Mouse (Mus musculus) spleen, adult 2 months (tissue): ENCODE measurements around the gene Zcchc8. TPM values are rescaled to one million over a fixed set of nuclear protein-coding genes. Genes with fewer than 3 reads are reported as not detected.

Source experiments
- DNase-seq, 2 experiments: peaks; one replicate each; pipeline versions ENCODE4 v3.0.0 to v3.0.0-alpha.2; 2012 to 2021; ENCODE audit warnings: low spot score in 2 of 2, low read depth in 1 of 2
- H3K27ac ChIP-seq: fragments of 200-500 bp; 2 replicates; pipeline ENCODE4 v1.5.1; 2012; ENCODE audit warnings: low read length, inconsistent platforms; ENCODE audit not compliant: insufficient read depth
- H3K27me3 ChIP-seq: fragments of 200-500 bp; 2 replicates; pipeline ENCODE4 v1.6.1; 2012; ENCODE audit warnings: mild to moderate bottlenecking, moderate library complexity, low read length, inconsistent platforms; ENCODE audit not compliant: control insufficient read depth, insufficient read depth
- H3K36me3 ChIP-seq: fragments of 200-500 bp; 2 replicates; pipeline ENCODE4 v1.6.1; 2012; ENCODE audit warnings: mild to moderate bottlenecking, low read length, inconsistent platforms; ENCODE audit not compliant: control insufficient read depth, insufficient read depth
- H3K4me1 ChIP-seq: fragments of 200-500 bp; 2 replicates; pipeline ENCODE4 v1.6.1; 2011; ENCODE audit warnings: inconsistent platforms; ENCODE audit not compliant: control insufficient read depth, insufficient read depth, insufficient read length
- H3K4me3 ChIP-seq: fragments of 200-500 bp; 2 replicates; pipeline ENCODE4 v1.5.1; 2011; ENCODE audit warnings: mild to moderate bottlenecking, inconsistent platforms; ENCODE audit not compliant: insufficient read depth, insufficient read length; ENCODE audit errors: extremely low read depth
- CTCF ChIP-seq: fragments of 200-500 bp; IDR thresholded peaks from 2 replicates; pipeline ENCODE4 v1.5.1; 2011; ENCODE audit warnings: mild to moderate bottlenecking, inconsistent platforms; ENCODE audit not compliant: insufficient read depth, insufficient read length, insufficient replicate concordance; ENCODE audit errors: extremely low read depth
- POLR2A ChIP-seq: fragments of 200-500 bp; IDR thresholded peaks from 2 replicates; pipeline ENCODE4 v1.6.1; 2011; ENCODE audit warnings: low read depth, low read length, inconsistent platforms
- WGBS: fragments of 180-500 bp; shearing (Covaris S2); methylation state at CpG from one replicate; pipeline ENCODE4 v1.1.7; 2018; 5-methylcytosine and 5-hydroxymethylcytosine counted together
- polyA plus RNA-seq: library from polyadenylated mRNA; depleted of rRNA; stranded (reverse); fragments of >200 nt; gene quantifications from 2 replicates; pipeline ENCODE4 v1.2.3, GENCODE M21; 2012

Gene Zcchc8
- polyA plus RNA-seq, 1 experiment: 18.8 TPM

DNA sequence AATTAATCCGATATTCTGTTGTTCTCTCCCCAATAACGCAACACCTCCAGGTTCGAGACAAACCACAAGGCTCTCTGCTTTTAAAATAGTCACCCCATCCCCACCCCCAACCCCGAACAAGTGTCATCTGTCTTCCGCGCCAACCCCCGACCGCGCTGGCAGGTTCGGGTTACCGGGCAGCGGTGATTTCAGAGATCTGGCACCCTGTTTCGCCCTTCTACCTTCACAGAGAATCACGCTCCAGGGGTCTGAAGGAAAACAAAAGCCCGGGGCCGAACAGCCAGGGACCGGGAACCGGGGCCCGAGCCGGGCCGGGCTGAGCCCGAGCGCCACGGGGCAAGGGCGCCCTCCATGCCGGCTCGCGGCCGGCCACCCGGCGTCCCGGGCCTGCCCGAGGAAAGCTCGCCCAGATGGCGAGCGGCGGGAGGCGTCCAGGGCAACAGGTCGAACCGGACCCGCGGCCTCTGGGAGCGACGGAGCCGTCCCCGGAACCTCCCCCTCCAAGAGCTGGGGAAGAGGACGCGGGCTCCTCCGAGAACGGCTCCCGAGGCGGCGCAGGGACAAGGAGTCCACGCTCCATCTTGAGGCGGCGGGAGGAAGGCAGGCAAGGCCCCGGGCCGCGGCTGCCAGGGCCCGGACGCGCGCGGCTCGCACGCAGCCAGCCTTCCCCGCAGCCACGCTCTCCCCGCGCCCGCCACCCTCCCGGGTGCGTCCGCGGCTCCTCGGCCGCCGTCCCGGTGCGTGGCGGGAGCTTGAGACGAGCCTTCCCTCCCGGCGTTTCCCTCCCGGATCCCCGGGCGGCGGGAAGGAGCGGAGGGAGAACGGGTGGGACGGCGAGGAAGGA lies 37.3 kb downstream of the Zcchc8 start:
- Histone ChIP-seq H3K4me1 (peaks cover 12% of the 10 kb centered on the region), H3K36me3 (no peaks in the 10 kb centered on the region), H3K27ac (peak overlapping the region; percentile 87), H3K4me3 (peak overlapping the region; percentile 97), H3K27me3 (peaks cover 4% of the 10 kb centered on the region)
- 1% methylated on average over 91 of the region's 92 CpGs for WGBS
- DNase-seq: peak in 1 of 2 experiments; percentile 21
- TF ChIP-seq CTCF (no peak), POLR2A (no peak)

DNA sequence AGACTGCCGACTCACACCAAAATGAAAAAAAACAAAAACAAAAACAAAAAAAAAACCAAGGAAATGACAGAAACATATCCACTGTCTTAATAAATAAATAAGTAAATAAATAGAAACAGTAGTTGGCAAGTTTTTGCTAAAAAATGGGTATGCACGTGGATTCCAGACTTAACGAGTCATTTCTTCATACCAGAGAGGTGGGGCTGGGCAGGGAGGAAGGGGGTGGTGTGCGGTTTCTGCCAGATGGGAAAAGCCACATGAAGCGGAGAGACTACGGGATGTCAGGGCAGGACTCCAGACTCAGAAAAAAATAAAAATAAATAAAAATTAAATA lies 37.9 kb downstream of the Zcchc8 start:
- Histone ChIP-seq H3K4me3 (peak overlapping the region; percentile 45; the same call in 1 of the 2 replicates), H3K27me3 (peaks cover 4% of the 10 kb centered on the region), H3K4me1 (peaks cover 12% of the 10 kb centered on the region), H3K27ac (peak overlapping the region; percentile 52; the same call in 1 of the 2 replicates), H3K36me3 (no peaks in the 10 kb centered on the region)
- TF ChIP-seq POLR2A (no peak), CTCF (no peak)
- WGBS: 3% methylated on average over 6 of the region's 6 CpGs
- no peak for DNase-seq

DNA sequence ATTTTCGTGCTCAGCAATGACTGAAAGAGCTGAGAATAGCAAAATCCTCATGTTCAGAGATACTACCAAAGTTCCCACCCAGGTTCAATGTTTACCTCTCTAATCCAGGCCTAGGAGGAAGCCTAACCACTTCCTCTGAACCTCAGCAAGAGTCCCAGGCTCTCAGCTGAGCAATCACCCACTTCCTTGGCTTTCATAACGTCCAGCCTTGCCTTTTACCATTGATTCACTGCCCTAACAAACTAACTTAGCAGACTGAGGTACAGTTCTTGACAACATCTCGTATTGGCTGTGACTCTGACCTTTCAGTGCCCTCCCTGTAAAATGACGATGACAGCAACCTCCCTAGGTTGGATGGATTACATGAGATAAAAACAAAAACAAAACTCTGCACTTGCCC lies 38.5 kb downstream of the Zcchc8 start:
- DNase-seq: no peak
- peak overlapping the region; percentile 52; the same call in 1 of the 2 replicates for H3K27ac ChIP-seq
- 16% methylated on average over 4 of the region's 4 CpGs for WGBS

DNA sequence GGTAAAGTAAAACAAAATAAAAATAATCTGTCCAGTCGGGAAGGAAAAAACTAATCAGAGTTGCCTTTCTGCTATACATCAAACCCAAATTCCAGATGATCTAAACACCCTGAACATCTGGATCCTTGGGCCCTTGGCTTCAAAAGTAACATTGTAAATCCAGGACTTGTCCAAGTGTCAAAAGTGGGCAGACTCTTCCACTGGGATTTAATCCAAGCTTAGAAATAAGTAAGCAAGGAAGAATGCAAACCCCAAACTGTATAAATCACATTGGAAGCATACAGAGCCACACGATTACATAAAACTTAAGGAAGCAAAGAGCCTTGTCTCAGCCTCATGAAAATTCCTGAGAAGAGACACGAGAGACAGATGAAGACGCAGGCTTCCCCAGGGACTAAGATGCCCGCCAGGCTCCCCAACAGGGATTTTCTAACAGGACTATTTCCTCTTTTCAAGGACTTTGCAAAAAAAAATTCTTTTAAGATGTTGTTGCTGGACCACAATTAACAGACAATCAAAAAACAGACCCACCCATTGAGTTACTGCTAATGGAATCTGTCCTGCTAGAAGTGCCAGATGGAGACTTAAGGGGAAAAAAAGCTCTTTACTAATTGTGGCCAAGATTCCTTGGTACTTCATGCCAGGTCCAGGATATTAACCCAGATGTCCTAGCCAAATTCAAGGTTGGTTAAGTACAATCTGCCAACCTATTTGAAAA lies 41.2 kb downstream of the Zcchc8 start:
- no peak for DNase-seq
- no peaks in the 10 kb centered on the region for H3K36me3 ChIP-seq
- peaks cover 10% of the 10 kb centered on the region for H3K4me1 ChIP-seq
- no peak overlapping the region for H3K27ac ChIP-seq
- TF ChIP-seq CTCF: no peak
- TF ChIP-seq POLR2A: no peak
- H3K27me3 ChIP-seq: peaks cover 4% of the 10 kb centered on the region
- no peak overlapping the region for H3K4me3 ChIP-seq
- WGBS: 61% methylated on average over 5 of the region's 5 CpGs

More for the DNA sequence above, 38.5 kb downstream of the Zcchc8 start:
- Histone ChIP-seq H3K4me1 (peaks cover 12% of the 10 kb centered on the region), H3K27me3 (peaks cover 4% of the 10 kb centered on the region), H3K4me3 (no peak overlapping the region), H3K36me3 (no peaks in the 10 kb centered on the region)
- TF ChIP-seq CTCF (no peak), POLR2A (no peak)

DNA sequence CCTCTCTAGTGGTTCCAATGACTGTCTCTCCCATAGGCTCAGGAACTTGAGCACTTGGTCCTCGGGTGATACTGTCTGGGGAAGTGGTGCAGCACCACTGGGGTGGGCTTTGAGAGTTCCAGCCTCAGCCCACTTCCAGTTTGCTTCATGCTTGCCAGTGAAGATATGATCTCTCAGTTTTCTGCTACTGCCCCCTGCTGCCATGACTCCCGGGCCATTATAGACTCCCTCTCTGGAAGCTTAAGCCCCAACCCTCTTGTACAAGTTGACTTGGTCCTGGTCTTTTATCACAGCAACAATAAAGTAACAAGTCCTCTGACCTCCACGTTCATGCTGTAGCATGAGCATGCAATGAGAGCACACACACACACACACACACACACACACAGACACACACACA lies 41.8 kb downstream of the Zcchc8 start:
- Histone ChIP-seq H3K4me3 (no peak overlapping the region), H3K27ac (no peak overlapping the region), H3K36me3 (no peaks in the 10 kb centered on the region), H3K4me1 (peaks cover 7% of the 10 kb centered on the region), H3K27me3 (peaks cover 2% of the 10 kb centered on the region; the same call in 1 of the 2 replicates)
- DNase-seq: no peak
- 52% methylated on average over 3 of the region's 3 CpGs for WGBS
- no peak for TF ChIP-seq POLR2A

DNA sequence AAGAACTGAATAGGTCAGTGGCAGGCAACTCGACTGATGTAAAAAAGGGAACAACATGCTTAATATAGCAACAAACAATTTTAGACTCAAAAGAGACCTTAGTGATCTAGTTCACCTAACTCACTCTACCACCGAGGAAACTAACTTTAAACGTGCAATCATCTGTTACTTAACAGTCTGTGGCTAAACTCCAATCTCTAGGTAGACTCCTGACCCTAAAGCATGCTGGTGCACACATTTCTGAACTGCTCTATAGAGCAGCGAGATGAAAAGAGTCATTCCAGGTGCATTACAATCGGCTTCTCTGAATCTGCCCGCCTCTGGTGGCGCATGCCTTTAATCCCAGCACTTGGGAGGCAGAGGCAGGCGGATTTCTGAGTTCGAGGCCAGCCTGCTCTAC lies 45.2 kb downstream of the Zcchc8 start:
- 60% methylated on average over 9 of the region's 9 CpGs for WGBS
- no peak for DNase-seq
- H3K27ac ChIP-seq: no peak overlapping the region

DNA sequence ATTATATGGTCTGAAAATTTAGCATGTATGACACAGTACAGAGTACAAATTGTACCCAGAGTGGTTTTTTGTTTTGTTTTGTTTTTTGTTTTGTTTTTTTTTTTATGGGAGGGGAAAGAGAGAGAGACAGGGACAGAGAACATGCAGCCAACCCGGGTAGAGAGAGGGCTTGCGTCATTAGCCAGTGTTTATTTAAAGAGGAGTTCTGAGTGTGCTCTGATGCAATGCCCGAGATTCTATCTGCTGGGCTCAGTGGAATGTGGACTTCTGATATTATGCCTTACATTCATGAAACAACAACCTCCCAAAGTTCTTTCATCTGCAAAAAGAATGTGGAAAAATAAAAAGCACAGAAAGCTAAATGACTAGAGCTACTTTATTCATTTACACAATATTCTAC lies 45.7 kb downstream of the Zcchc8 start:
- 65% methylated on average over 3 of the region's 3 CpGs for WGBS
- no peaks in the 10 kb centered on the region for H3K36me3 ChIP-seq
- H3K27me3 ChIP-seq: no peaks in the 10 kb centered on the region
- peaks cover 5% of the 10 kb centered on the region; the same call in 1 of the 2 replicates for H3K4me1 ChIP-seq
- no peak overlapping the region for H3K4me3 ChIP-seq
- H3K27ac ChIP-seq: no peak overlapping the region
- TF ChIP-seq POLR2A: no peak
- TF ChIP-seq CTCF: no peak
- no peak for DNase-seq

More for the DNA sequence above, 45.2 kb downstream of the Zcchc8 start:
- no peak overlapping the region for H3K4me3 ChIP-seq
- H3K36me3 ChIP-seq: no peaks in the 10 kb centered on the region
- H3K4me1 ChIP-seq: peaks cover 5% of the 10 kb centered on the region; the same call in 1 of the 2 replicates
- no peak for TF ChIP-seq POLR2A
- no peak for TF ChIP-seq CTCF
- H3K27me3 ChIP-seq: no peaks in the 10 kb centered on the region
